Mouse (Mus musculus) olfactory bulb, adult 2 months (tissue): ENCODE measurements around the gene Galnt7.

Experiments used
- CTCF ChIP-seq: fragments of 200-500 bp; IDR thresholded peaks from 2 replicates; pipeline ENCODE4 v1.5.1; 2012; ENCODE audit warnings: low read depth, mild to moderate bottlenecking, low read length, moderate library complexity; ENCODE audit not compliant: insufficient read depth
- POLR2A ChIP-seq: fragments of 200-500 bp; IDR thresholded peaks from 2 replicates; pipeline ENCODE4 v1.6.1; 2012; ENCODE audit warnings: mild to moderate bottlenecking, low read depth, low read length, moderate library complexity; ENCODE audit not compliant: insufficient read depth

DNA sequence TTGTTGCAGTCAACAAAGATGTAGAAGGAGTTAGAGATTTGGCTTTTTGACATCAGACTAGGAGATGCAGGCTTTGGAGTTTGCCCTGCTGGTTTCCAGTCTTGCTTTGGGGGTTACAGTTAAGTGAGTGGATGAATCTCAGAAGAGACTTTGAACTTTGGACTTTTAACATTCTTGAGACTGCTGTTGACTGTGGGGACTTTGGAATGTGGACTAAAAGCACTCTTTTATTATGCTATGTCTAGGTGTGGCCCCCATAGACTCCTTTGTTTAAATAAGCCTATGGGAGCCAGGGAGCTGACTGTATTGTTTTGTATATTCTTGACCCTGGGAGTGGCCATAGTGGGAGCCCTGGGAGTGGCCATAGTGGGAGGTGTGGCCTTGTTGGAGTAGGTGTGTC lies 162.9 kb downstream of the Galnt7 start:
- TF ChIP-seq CTCF (no peak), POLR2A (no peak)
